Mouse (Mus musculus): Measurements from ENCODE around the gene Cltc.

GRCm38 (mm10) chr11:86695461-86695860, 61.9 kb downstream of the Cltc start:
- no peak for TF ChIP-seq CTCF (IDR thresholded peaks at IDR 0.05; ENCODE audit: borderline replicate concordance, extremely low read depth, insufficient read depth, insufficient read length)
- TF ChIP-seq POLR2A (IDR thresholded peaks at IDR 0.05; ENCODE audit: borderline replicate concordance, extremely low read depth, insufficient read depth, insufficient read length, poor library complexity, severe bottlenecking), result no peak
